Mouse (Mus musculus) heart, embryonic 12.5 days (tissue): Measurements from ENCODE around the gene Ggt6. TPM values are rescaled to one million over a fixed set of nuclear protein-coding genes. Genes with fewer than 3 reads are reported as not detected.

Experiments
- ATAC-seq: fragments of 200-750 bp; cut with Nextera tagmentation; 2 replicates; pipeline ENCODE4 v1.8.0; 2017; ENCODE audit warnings: moderate TSS enrichment, moderate library complexity; ENCODE audit not compliant: insufficient number of reproducible peaks, low FRiP score
- H3K27ac ChIP-seq: fragments of 300-500 bp; sonication (generic); 2 replicates; pipeline ENCODE4 v1.5.1; 2016; ENCODE audit warnings: mild to moderate bottlenecking, moderate library complexity; ENCODE audit not compliant: poor library complexity, severe bottlenecking
- H3K27me3 ChIP-seq: fragments of 300-500 bp; sonication (generic); replicated peaks from 2 replicates; pipeline ENCODE4 v1.6.1; 2016; ENCODE audit warnings: mild to moderate bottlenecking, moderate library complexity
- H3K36me3 ChIP-seq: fragments of 300-500 bp; sonication (generic); 2 replicates; pipeline ENCODE4 v1.6.1; 2016; ENCODE audit warnings: mild to moderate bottlenecking, moderate library complexity
- H3K4me1 ChIP-seq: fragments of 300-500 bp; sonication (generic); replicated peaks from 2 replicates; pipeline ENCODE4 v1.6.1; 2016; ENCODE audit warnings: mild to moderate bottlenecking
- H3K4me2 ChIP-seq: fragments of 300-500 bp; sonication (generic); 2 replicates; pipeline ENCODE4 v1.6.1; 2016; ENCODE audit warnings: mild to moderate bottlenecking, moderate library complexity
- H3K4me3 ChIP-seq: fragments of 300-500 bp; sonication (generic); 2 replicates; pipeline ENCODE4 v1.5.1; 2016; ENCODE audit warnings: mild to moderate bottlenecking
- H3K9ac ChIP-seq: fragments of 300-500 bp; sonication (generic); 2 replicates; pipeline ENCODE4 v1.6.1; 2016; ENCODE audit warnings: mild to moderate bottlenecking, moderate library complexity
- H3K9me3 ChIP-seq: fragments of 300-500 bp; sonication (generic); replicated peaks from 2 replicates; pipeline ENCODE4 v1.6.1; 2016; ENCODE audit warnings: mild to moderate bottlenecking, moderate library complexity
- WGBS: fragments of 180-500 bp; shearing (Covaris S2); methylation state at CpG from one replicate; pipeline ENCODE4 v1.1.7; 2016; 5-methylcytosine and 5-hydroxymethylcytosine counted together
- polyA plus RNA-seq: library from polyadenylated mRNA; unstranded; fragments of >200 nt; fragmentation: Nextera tagmentation; extraction: Ambion mirVana; gene quantifications from 2 replicates; pipeline ENCODE4 v1.2.1, GENCODE M21; 2016

The Ggt6 gene
- polyA plus RNA-seq, 1 experiment from 2014 or later: not detected

GRCm38 (mm10) chr11:72410521-72411092 lies 24.7 kb upstream of the Ggt6 start:
- Histone ChIP-seq H3K4me2 (peak overlapping the region; percentile 96), H3K36me3 (no peaks in the 10 kb centered on the region), H3K4me3 (peak overlapping the region; percentile 87), H3K9ac (peak overlapping the region; percentile 95), H3K4me1 (peaks cover 84% of the 10 kb centered on the region), H3K9me3 (no peaks in the 10 kb centered on the region), H3K27me3 (no peaks in the 10 kb centered on the region), H3K27ac (peak overlapping the region; percentile 96)
- 0 out of 2 replicates have a peak, but pooled peaks have one; percentile 12 for ATAC-seq
- under 1% methylated on average over 25 of the region's 25 CpGs for WGBS

- Histone ChIP-seq H3K9me3 (no peaks in the 10 kb centered on the region), H3K27me3 (no peaks in the 10 kb centered on the region), H3K27ac (peak within 1 kb of the TSS; percentile 96), H3K4me3 (peak within 1 kb of the TSS; percentile 87), H3K4me2 (peak within 1 kb of the TSS; percentile 96), H3K4me1 (peaks cover 83% of the 10 kb centered on the region), H3K36me3 (no peaks in the 10 kb centered on the region), H3K9ac (peak within 1 kb of the TSS; percentile 95)
- WGBS: under 1% methylated on average over 83 of the region's 86 CpGs
- peak; percentile 87 for ATAC-seq
These were observed 24.0 kb upstream of the Ggt6 start, which contains the start of gene Smtnl2 for GRCm38 (mm10) chr11:72411093-72411921. Gene Smtnl2 (minus strand): TSS chr11:72411713.

- Histone ChIP-seq H3K4me3 (peak overlapping the region; percentile 87), H3K27me3 (no peaks in the 10 kb centered on the region), H3K9me3 (no peaks in the 10 kb centered on the region), H3K4me1 (peaks cover 83% of the 10 kb centered on the region), H3K4me2 (peak overlapping the region; percentile 96), H3K9ac (peak overlapping the region; percentile 40; the same call in 1 of the 2 replicates), H3K36me3 (no peaks in the 10 kb centered on the region), H3K27ac (peak overlapping the region; percentile 65; the same call in 1 of the 2 replicates)
- ATAC-seq: no peak
- 28% methylated on average over 9 of the region's 9 CpGs for WGBS
These were observed 23.4 kb upstream of the Ggt6 start for GRCm38 (mm10) chr11:72411945-72412344.

- Histone ChIP-seq H3K4me3 (no peak overlapping the region), H3K36me3 (no peaks in the 10 kb centered on the region), H3K27me3 (no peaks in the 10 kb centered on the region), H3K4me1 (peaks cover 85% of the 10 kb centered on the region), H3K4me2 (peak overlapping the region; percentile 25; the same call in 1 of the 2 replicates), H3K27ac (peak overlapping the region; percentile 65), H3K9ac (0 out of 2 replicates have a peak overlapping the region, but pooled peaks have one; percentile 22), H3K9me3 (no peaks in the 10 kb centered on the region)
- ATAC-seq: no peak
- 33% methylated on average over 7 of the region's 7 CpGs for WGBS
These were observed 22.3 kb upstream of the Ggt6 start for GRCm38 (mm10) chr11:72413016-72413415.

GRCm38 (mm10) chr11:72413601-72414190 lies 21.6 kb upstream of the Ggt6 start:
- peak overlapping the region; percentile 65 for H3K27ac ChIP-seq
- whole genome bisulfite sequencing: 61% methylated on average over 5 of the region's 5 CpGs
- H3K4me1 ChIP-seq: peaks cover 85% of the 10 kb centered on the region
- no peaks in the 10 kb centered on the region for H3K27me3 ChIP-seq
- no peak for ATAC-seq
- no peak overlapping the region for H3K4me3 ChIP-seq
- no peaks in the 10 kb centered on the region for H3K36me3 ChIP-seq
- 0 out of 2 replicates have a peak overlapping the region, but pooled peaks have one; percentile 22 for H3K9ac ChIP-seq
- H3K9me3 ChIP-seq: no peaks in the 10 kb centered on the region
- 0 out of 2 replicates have a peak overlapping the region, but pooled peaks have one; percentile 25 for H3K4me2 ChIP-seq

GRCm38 (mm10) chr11:72415155-72415554 lies 20.2 kb upstream of the Ggt6 start:
- peaks cover 75% of the 10 kb centered on the region for H3K4me1 ChIP-seq
- H3K36me3 ChIP-seq: no peaks in the 10 kb centered on the region
- peak overlapping the region; percentile 14; the same call in 1 of the 2 replicates for H3K4me2 ChIP-seq
- peak overlapping the region; percentile 22; the same call in 1 of the 2 replicates for H3K27ac ChIP-seq
- H3K9me3 ChIP-seq: no peaks in the 10 kb centered on the region
- H3K27me3 ChIP-seq: no peaks in the 10 kb centered on the region
- WGBS: 8% methylated on average over 8 of the region's 8 CpGs
- no peak overlapping the region for H3K9ac ChIP-seq
- no peak overlapping the region for H3K4me3 ChIP-seq
- ATAC-seq: 0 out of 2 replicates have a peak, but pooled peaks have one; percentile 5

GRCm38 (mm10) chr11:72416666-72417065 lies 18.7 kb upstream of the Ggt6 start:
- H3K36me3 ChIP-seq: no peaks in the 10 kb centered on the region
- H3K27ac ChIP-seq: peak overlapping the region; percentile 73
- H3K9ac ChIP-seq: no peak overlapping the region
- peaks cover 73% of the 10 kb centered on the region for H3K4me1 ChIP-seq
- ATAC-seq: peak; percentile 79
- H3K4me3 ChIP-seq: no peak overlapping the region
- WGBS: 23% methylated on average over 5 of the region's 5 CpGs
- peak overlapping the region; percentile 8; the same call in 1 of the 2 replicates for H3K4me2 ChIP-seq
- no peaks in the 10 kb centered on the region for H3K9me3 ChIP-seq
- H3K27me3 ChIP-seq: no peaks in the 10 kb centered on the region

GRCm38 (mm10) chr11:72417376-72417775 lies 17.9 kb upstream of the Ggt6 start:
- no peaks in the 10 kb centered on the region for H3K9me3 ChIP-seq
- peak overlapping the region; percentile 11; the same call in 1 of the 2 replicates for H3K9ac ChIP-seq
- no peak overlapping the region for H3K4me3 ChIP-seq
- 11% methylated on average over 4 of the region's 4 CpGs for WGBS
- ATAC-seq: 0 out of 2 replicates have a peak, but pooled peaks have one; percentile 16
- no peaks in the 10 kb centered on the region for H3K27me3 ChIP-seq
- H3K4me2 ChIP-seq: no peak overlapping the region
- H3K4me1 ChIP-seq: peaks cover 66% of the 10 kb centered on the region
- H3K36me3 ChIP-seq: no peaks in the 10 kb centered on the region
- peak overlapping the region; percentile 73 for H3K27ac ChIP-seq

GRCm38 (mm10) chr11:72418227-72418626 lies 17.1 kb upstream of the Ggt6 start:
- no peak overlapping the region for H3K9ac ChIP-seq
- H3K9me3 ChIP-seq: no peaks in the 10 kb centered on the region
- 43% methylated on average over 8 of the region's 8 CpGs for WGBS
- H3K4me1 ChIP-seq: peaks cover 58% of the 10 kb centered on the region
- ATAC-seq: no peak
- H3K36me3 ChIP-seq: no peaks in the 10 kb centered on the region
- no peak overlapping the region for H3K4me3 ChIP-seq
- H3K27ac ChIP-seq: peak overlapping the region; percentile 73; the same call in 1 of the 2 replicates
- H3K27me3 ChIP-seq: no peaks in the 10 kb centered on the region
- H3K4me2 ChIP-seq: no peak overlapping the region

GRCm38 (mm10) chr11:72419006-72419405 lies 16.3 kb upstream of the Ggt6 start:
- no peak for ATAC-seq
- Histone ChIP-seq H3K9me3 (no peaks in the 10 kb centered on the region), H3K36me3 (no peaks in the 10 kb centered on the region), H3K27ac (no peak overlapping the region), H3K4me1 (peaks cover 50% of the 10 kb centered on the region), H3K27me3 (no peaks in the 10 kb centered on the region), H3K4me3 (no peak overlapping the region), H3K4me2 (no peak overlapping the region), H3K9ac (no peak overlapping the region)
- 78% methylated on average over 6 of the region's 6 CpGs for WGBS
